Mouse (Mus musculus) retina, adult 2 months (tissue): ENCODE measurements at regions not wholly inside any gene's neighbourhood (a gene's known extent, or its start where the extent isn't known, plus 50 kb on each side); places are given as distances from the start of the nearest gene placed in this dataset.

ENCODE experiments used
- DNase-seq: peaks from one replicate; pipeline ENCODE4 v3.0.0-alpha.2; 2012; ENCODE audit warnings: low read depth, low spot score

GRCm38 (mm10) chr7:136229592-136229991 is 513.4 kb upstream of the Mki67 start:
- DNase-seq = no peak

DNA sequence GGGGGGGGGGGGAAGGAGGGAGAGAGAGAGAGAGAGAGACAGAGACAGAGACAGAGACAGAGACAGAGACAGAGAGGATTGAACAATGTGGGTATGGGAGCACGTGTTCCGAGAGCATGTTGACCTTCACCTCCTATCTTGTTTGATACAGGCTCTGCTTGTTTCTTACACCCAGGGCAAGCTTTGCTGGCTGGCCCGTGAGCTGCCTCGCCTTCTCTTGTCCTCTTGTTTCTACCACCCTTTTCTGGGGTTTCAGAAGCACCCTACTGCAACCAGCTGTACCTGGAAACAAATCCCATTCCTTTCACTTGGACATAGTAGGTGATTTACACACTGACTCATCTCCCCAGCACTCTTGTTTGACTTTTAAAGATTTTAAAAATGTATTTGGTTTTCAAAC is 516.0 kb upstream of the Mki67 start:
- DNase-seq = no peak

DNA sequence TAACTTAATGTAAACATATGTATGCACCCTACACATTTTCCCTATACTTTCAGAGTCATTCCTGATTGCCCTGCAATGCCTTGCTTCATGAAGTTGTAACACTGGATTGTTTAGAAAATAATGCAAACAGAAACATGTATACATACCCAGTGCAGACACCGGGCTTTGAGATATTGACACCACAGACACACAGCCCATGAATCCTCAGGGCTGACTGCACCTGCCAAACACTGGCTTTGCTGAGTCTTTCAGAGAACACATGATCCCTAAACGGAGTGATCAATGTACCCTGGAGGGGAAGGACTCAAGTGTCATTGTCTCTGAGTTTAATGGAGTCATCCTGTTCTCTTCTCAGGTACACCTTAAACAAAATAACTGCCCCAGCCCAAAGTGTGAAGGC is 519.4 kb upstream of the Mki67 start:
- no peak for DNase-seq

GRCm38 (mm10) chr7:136236391-136236790 is 520.2 kb upstream of the Mki67 start:
- no peak for DNase-seq

- DNase-seq = no peak
Measured at GRCm38 (mm10) chr7:136265691-136266090, 549.5 kb upstream of the Mki67 start.

DNA sequence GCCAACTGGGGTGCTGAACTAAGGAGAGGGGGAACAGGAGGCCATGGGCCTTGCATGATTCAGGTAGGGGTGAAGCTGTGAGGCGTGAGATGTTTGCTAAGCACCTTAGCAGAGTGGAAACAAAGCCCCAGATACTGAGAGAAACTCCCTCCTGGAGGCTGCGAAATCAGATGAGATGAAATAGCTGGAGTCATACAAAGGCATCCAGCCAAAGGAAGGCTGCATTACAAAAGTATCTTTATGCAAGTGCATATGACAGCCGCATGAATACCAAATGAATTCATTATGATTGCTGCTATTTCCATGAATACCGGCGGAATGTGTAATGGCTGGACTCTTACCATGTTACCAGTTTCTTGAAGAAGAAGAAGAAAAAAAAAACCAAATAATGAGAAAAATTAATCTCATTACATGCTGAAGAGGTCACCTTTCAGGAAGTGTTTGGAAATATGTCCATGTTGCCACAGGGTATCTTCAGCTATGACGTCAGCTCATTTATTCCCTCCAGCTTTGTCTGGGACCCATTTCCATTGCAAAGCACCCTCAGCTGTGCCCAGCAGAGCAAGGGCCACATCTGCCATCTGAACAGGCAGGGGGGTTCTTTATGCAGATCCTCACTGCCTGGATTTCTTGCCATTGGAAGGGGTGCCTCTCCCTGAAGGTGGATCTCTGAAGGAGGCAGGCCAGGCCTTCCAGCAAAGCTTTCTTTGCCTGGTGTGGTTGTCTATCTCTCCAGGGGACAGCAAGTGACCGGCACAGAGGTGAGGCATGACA is 551.7 kb upstream of the Mki67 start:
- DNase-seq = no peak

GRCm38 (mm10) chr7:136275651-136276050 is 559.5 kb upstream of the Mki67 start:
- DNase-seq = no peak

DNA sequence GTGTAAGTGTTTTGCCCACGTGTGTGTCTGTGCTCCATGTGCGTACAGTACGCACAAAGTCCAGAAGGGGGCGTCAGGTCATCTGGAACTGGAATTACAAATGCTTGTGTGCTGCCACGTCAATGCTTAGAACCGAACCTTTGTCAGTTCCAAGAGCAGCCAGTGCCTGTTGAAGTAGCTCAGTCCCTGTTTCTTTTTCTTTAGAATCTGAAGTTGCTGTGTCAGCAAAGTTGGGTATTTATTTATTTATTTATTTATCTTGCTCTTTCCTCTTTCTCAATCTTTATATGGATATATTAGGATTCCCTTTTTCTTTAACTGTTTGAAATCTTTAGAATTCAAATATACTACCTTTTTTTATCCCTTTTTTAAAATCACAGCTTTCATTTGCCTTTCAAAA is 567.6 kb upstream of the Mki67 start:
- no peak for DNase-seq

DNA sequence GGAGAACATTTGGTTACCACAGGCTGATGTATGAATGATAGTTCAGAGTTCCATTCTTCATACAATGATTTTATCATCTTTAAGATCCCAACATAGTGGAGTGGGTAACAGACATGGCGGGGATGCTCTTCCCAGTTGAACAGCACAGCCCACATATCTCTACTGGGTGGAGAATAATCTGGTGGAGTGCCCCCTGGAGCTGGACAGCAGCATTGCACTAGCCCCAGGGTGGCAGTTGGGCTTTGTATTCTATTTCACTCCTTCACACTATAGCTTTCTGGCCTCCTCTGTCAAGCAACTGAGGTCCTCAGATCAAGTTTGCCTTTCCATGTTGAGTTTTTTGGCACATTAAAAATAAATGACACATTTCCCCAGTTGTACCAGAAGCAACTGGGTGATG is 569.4 kb upstream of the Mki67 start:
- DNase-seq = no peak

- DNase-seq = no peak
Measured at GRCm38 (mm10) chr7:136293536-136294145, 577.5 kb upstream of the Mki67 start.

DNA sequence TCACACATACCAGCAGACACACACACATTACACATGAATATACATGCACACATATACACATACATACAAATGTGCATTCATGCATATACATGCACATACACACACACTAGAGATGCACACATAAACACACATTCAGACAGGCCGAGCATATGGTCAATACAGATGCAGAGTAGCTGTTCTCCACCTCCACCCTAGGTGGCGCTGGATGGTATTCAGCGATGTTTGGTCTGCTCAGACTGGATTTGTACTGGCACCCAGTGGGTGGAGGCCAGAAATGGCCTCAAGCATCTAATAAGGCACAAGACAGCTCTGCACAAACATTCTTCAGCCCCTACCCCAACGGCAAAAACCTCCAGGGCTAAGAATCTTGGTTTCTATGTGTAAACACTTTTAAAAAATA is 578.3 kb upstream of the Mki67 start:
- DNase-seq = no peak

DNA sequence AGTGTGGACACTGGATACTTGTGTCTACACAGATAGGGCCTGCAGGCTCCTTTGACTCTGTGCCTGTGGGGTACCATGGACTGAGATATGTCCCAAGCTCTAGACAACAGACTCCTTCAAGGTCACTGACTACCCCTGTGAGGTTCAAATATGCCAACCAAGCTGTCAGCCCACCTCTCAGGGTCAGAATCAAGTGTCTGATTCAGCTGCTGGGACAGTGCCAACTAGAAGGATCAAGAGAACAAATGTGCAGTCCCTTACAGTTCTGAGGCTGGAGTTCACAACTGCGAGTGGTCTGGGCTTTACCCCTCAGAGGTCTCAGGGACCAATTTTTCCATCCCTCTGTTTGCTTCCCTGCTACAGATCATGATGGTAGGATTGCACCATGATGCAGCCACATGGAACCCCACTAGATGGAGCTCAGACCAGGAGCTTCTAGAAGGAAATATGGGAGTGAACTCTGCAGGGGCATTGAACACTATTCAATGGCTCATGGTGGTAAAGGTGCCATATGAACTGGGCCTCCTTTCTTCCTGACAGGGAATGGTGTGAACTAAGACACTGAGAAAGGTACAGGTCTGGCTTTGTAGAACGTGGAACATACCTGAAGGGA is 581.8 kb upstream of the Mki67 start:
- no peak for DNase-seq

DNA sequence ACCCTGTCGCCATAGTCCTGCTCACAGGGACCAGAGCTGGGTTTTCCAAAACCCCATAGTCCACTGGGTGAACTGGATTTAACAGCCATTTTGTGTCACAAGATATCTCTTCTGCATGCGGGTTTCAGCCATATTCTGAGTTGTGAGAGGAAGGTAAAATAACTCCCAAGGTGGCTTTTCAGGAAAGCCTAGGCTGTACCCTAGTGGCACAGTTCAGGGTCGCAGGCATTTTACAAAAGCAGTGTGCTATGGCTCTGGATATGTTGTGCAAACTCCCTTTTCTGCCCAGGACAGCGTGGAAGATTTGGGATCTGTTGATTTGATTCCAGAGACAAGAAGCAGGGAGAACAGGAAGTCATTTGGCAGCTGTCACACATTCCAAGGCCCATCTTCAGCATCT is 588.3 kb upstream of the Mgmt start:
- DNase-seq = no peak

- no peak for DNase-seq
Measured at GRCm38 (mm10) chr7:136308765-136309164, 585.6 kb upstream of the Mgmt start.

- no peak for DNase-seq
Measured at GRCm38 (mm10) chr7:136327281-136327680, 567.1 kb upstream of the Mgmt start.

DNA sequence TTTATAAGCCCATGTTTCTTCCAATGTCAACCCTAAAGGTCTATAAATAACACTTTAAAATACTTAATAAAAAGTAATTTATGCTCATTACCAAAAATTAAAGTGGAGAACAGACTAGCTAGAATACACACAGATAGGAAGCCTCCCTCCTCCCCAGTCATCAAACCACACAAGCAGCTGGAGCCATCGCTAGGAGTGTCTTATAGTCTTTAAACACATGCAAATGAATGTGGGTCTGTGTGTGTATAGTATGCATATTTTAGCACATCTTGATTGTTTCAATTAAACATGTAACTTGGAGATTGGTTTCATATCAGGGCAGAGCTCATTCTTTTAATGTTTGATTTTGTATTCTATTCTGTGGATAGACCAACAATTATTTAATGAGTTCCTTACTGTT is 564.0 kb upstream of the Mgmt start:
- no peak for DNase-seq

DNA sequence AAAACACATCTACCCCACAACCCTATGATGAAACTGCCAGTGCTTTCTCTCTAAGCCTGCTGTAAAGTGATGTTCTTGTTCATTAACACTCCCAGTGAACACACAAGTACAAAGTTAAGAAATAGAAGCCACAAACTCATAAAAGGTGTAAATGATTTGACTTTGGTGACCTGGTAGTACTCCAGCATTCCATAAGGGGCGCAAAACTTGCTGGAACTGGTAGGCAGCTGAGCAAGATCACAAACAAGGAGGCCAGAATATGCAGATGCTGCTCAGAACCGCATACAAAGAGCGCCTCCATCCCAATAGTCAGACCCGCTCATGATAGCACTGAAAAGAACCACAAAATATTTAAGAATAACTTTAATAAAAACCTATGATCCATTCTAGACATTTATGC is 561.6 kb upstream of the Mgmt start:
- no peak for DNase-seq

- no peak for DNase-seq
Measured at GRCm38 (mm10) chr7:136341599-136342210, 552.7 kb upstream of the Mgmt start.

GRCm38 (mm10) chr7:136342211-136342799 is 552.1 kb upstream of the Mgmt start:
- no peak for DNase-seq

- DNase-seq = no peak
Measured at GRCm38 (mm10) chr7:136342822-136343221, 551.6 kb upstream of the Mgmt start.

GRCm38 (mm10) chr7:136343494-136343893 is 550.9 kb upstream of the Mgmt start:
- no peak for DNase-seq

DNA sequence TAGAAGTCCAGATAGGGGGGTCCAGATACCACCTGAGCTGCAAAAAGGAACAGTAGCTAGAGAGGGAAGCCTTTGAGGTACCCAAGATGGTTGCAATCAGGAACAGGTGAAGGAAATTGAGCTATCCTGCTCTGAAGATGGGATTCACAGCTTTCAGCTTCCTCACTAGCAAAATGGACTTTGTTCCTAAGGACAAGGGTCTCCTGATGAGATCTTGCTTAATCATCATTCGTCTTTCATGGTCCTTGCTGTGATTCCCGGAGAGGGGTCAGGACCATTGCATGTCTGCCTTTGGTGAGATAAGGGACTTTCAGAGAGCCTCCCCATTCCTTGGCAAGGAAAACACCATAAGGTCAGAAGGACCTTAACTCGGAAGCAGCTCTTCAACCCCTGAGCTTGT is 549.4 kb upstream of the Mgmt start:
- DNase-seq = no peak
